Mouse (Mus musculus): ENCODE data around the gene Guca1a. TPM values are rescaled to one million over a fixed set of nuclear protein-coding genes. Genes with fewer than 3 reads are reported as not detected.

The Guca1a gene
- polyA plus RNA-seq, 1 experiment from 2014 or later = 1.8 TPM

GRCm38 (mm10) chr17:47371451-47371850, 28.9 kb downstream of the Guca1a start:
- Histone ChIP-seq H3K27ac (ENCODE audit: low read length) (no peak overlapping the region), H3K27me3 (ENCODE audit: control insufficient read depth, insufficient read depth, low read depth, low read length) (no peaks in the 10 kb centered on the region; the same call in 1 of the 2 replicates), H3K4me3 (ENCODE audit: low read length) (no peak overlapping the region), H3K9me3 (ENCODE audit: control insufficient read depth, low read length) (no peaks in the 10 kb centered on the region), H3K36me3 (ENCODE audit: control insufficient read depth, insufficient read depth, low read length) (peaks cover 12% of the 10 kb centered on the region), H3K4me2 (ENCODE audit: low read depth, low read length) (no peak overlapping the region), H3K9ac (ENCODE audit: low read length) (no peak overlapping the region), H3K4me1 (replicated peaks; ENCODE audit: control insufficient read depth, insufficient read depth, low read length) (0 out of 2 replicates have a peak, but pooled peaks cover 2% of the 10 kb centered on the region)
- WGBS = 4% methylated on average over 4 of the region's 4 CpGs
- ATAC-seq (ENCODE audit: low read depth) = peak; percentile 75

DNA sequence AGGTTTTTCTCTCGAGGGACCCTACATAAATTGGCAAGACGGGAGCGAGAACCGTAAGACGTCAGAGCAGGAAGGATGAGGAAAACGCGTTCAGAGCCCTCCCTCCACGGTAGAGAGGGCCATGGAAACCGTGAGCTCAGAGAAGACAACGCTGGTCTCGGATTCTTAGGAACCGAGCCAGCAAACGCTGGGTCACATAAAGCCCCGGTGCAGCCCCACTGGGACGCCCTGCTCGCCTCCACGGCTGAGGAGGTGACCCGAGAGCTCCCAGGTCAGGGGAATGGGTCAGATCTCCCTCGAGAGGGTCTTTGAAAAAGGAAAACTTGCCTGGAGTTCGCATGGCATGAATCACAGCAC, 31.3 kb downstream of the Guca1a start:
- H3K9ac ChIP-seq (ENCODE audit: low read length) = peak overlapping the region; percentile 72
- ATAC-seq (ENCODE audit: low read depth) = peak; percentile 61
- no peak overlapping the region for H3K27ac ChIP-seq (ENCODE audit: low read length)
- 0 out of 2 replicates have a peak, but pooled peaks cover 2% of the 10 kb centered on the region for H3K4me1 ChIP-seq (replicated peaks; ENCODE audit: control insufficient read depth, insufficient read depth, low read length)
- H3K27me3 ChIP-seq (ENCODE audit: control insufficient read depth, insufficient read depth, low read depth, low read length) = no peaks in the 10 kb centered on the region; the same call in 1 of the 2 replicates
- H3K36me3 ChIP-seq (ENCODE audit: control insufficient read depth, insufficient read depth, low read length) = peaks cover 4% of the 10 kb centered on the region; the same call in 1 of the 2 replicates
- peak overlapping the region; percentile 92 for H3K4me2 ChIP-seq (ENCODE audit: low read depth, low read length)
- peak overlapping the region; percentile 75 for H3K4me3 ChIP-seq (ENCODE audit: low read length)
- H3K9me3 ChIP-seq (ENCODE audit: control insufficient read depth, low read length) = no peaks in the 10 kb centered on the region
- 1% methylated on average over 20 of the region's 20 CpGs for WGBS

DNA sequence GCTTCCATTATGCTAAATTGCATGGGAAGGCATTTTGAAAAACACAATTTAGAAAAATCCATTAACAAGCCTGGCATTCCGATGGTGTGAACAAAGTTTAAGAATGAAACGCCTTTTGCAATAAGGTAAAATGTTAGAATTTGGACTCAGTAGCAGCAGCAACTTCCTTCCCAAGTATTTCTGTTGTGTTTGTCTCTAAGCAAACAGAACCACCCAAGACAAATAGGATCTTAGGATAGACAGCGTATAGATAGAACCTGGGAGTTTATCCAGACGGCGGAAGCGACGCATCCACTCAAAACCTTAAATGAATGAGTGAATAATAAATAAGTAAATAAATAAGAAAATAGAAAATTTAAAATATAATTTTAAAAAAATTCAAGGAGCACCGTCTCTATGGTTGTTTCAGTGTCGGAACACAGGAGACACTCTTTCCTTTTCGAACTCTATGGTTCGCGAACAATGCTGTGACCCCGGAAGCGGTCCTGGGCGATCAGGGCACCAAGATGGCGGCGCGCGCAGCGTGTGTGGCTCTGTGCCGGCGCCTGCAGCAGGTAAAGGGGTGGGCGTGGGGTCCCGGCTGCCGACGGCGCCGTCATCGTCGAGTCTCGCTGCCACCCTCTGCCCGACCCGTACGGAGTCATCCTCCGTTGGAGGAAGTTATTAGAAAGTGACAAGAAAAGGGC, 31.8 kb downstream of the Guca1a start, which contains the start of gene Mrps10:
TSS of gene Mrps10 (plus strand) at position 487 of the 686 bp plus-strand sequence.
- Histone ChIP-seq H3K27ac (ENCODE audit: low read length) (peak within 1 kb of the TSS; percentile 19; the same call in 1 of the 2 replicates), H3K36me3 (ENCODE audit: control insufficient read depth, insufficient read depth, low read length) (peaks cover 4% of the 10 kb centered on the region; the same call in 1 of the 2 replicates), H3K9me3 (ENCODE audit: control insufficient read depth, low read length) (no peaks in the 10 kb centered on the region), H3K4me2 (ENCODE audit: low read depth, low read length) (peak within 1 kb of the TSS; percentile 92), H3K4me3 (ENCODE audit: low read length) (peak within 1 kb of the TSS; percentile 75), H3K4me1 (replicated peaks; ENCODE audit: control insufficient read depth, insufficient read depth, low read length) (0 out of 2 replicates have a peak, but pooled peaks cover 2% of the 10 kb centered on the region), H3K27me3 (ENCODE audit: control insufficient read depth, insufficient read depth, low read depth, low read length) (no peaks in the 10 kb centered on the region; the same call in 1 of the 2 replicates), H3K9ac (ENCODE audit: low read length) (peak within 1 kb of the TSS; percentile 72)
- WGBS = 3% methylated on average over 35 of the region's 35 CpGs
- peak; percentile 89 for ATAC-seq (ENCODE audit: low read depth)

GRCm38 (mm10) chr17:47361343-47361742, 39.0 kb downstream of the Guca1a start:
- 74% methylated on average over 11 of the region's 11 CpGs for WGBS
- no peak overlapping the region for H3K4me2 ChIP-seq (ENCODE audit: low read depth, low read length)
- H3K36me3 ChIP-seq (ENCODE audit: control insufficient read depth, insufficient read depth, low read length) = peaks cover 12% of the 10 kb centered on the region
- no peak for ATAC-seq (ENCODE audit: low read depth)
- H3K27ac ChIP-seq (ENCODE audit: low read length) = no peak overlapping the region
- no peak overlapping the region for H3K9ac ChIP-seq (ENCODE audit: low read length)
- no peaks in the 10 kb centered on the region for H3K27me3 ChIP-seq (ENCODE audit: control insufficient read depth, insufficient read depth, low read depth, low read length)
- H3K4me1 ChIP-seq (replicated peaks; ENCODE audit: control insufficient read depth, insufficient read depth, low read length) = no peaks in the 10 kb centered on the region
- H3K9me3 ChIP-seq (ENCODE audit: control insufficient read depth, low read length) = no peaks in the 10 kb centered on the region
- H3K4me3 ChIP-seq (ENCODE audit: low read length) = no peak overlapping the region

- Histone ChIP-seq H3K9me3 (ENCODE audit: control insufficient read depth, low read length) (no peaks in the 10 kb centered on the region), H3K36me3 (ENCODE audit: control insufficient read depth, insufficient read depth, low read length) (peaks cover 23% of the 10 kb centered on the region), H3K4me1 (replicated peaks; ENCODE audit: control insufficient read depth, insufficient read depth, low read length) (no peaks in the 10 kb centered on the region), H3K27ac (ENCODE audit: low read length) (no peak overlapping the region), H3K4me2 (ENCODE audit: low read depth, low read length) (no peak overlapping the region), H3K27me3 (ENCODE audit: control insufficient read depth, insufficient read depth, low read depth, low read length) (no peaks in the 10 kb centered on the region), H3K9ac (ENCODE audit: low read length) (no peak overlapping the region), H3K4me3 (ENCODE audit: low read length) (no peak overlapping the region)
- 45% methylated on average over 6 of the region's 6 CpGs for WGBS
- ATAC-seq (ENCODE audit: low read depth) = no peak
Measured at GRCm38 (mm10) chr17:47359964-47360363, 40.4 kb downstream of the Guca1a start.

- no peak overlapping the region for H3K9ac ChIP-seq (ENCODE audit: low read length)
- H3K9me3 ChIP-seq (ENCODE audit: control insufficient read depth, low read length) = peaks cover 15% of the 10 kb centered on the region
- H3K4me3 ChIP-seq (ENCODE audit: low read length) = no peak overlapping the region
- H3K36me3 ChIP-seq (ENCODE audit: control insufficient read depth, insufficient read depth, low read length) = peaks cover 61% of the 10 kb centered on the region
- H3K27ac ChIP-seq (ENCODE audit: low read length) = no peak overlapping the region
- WGBS = 91% methylated on average over 3 of the region's 3 CpGs
- H3K27me3 ChIP-seq (ENCODE audit: control insufficient read depth, insufficient read depth, low read depth, low read length) = no peaks in the 10 kb centered on the region
- no peaks in the 10 kb centered on the region for H3K4me1 ChIP-seq (replicated peaks; ENCODE audit: control insufficient read depth, insufficient read depth, low read length)
- no peak for ATAC-seq (ENCODE audit: low read depth)
- H3K4me2 ChIP-seq (ENCODE audit: low read depth, low read length) = no peak overlapping the region
Measured at GRCm38 (mm10) chr17:47349721-47350319, 50.6 kb downstream of the Guca1a start.

Other genes with a start within 250 kb of the Guca1a start
- 68.7 and 72.4 TPM in 2 replicates for gene Mrps10, start 31.7 kb downstream of the Guca1a start, polyA plus RNA-seq (2015; fragmentation: Nextera tagmentation; extraction: Ambion mirVana)
- gene Guca1b, start 15.2 kb downstream of the Guca1a start, polyA plus RNA-seq (2015; fragmentation: Nextera tagmentation; extraction: Ambion mirVana) = 0.68 and 0.70 TPM in 2 replicates
- 1.8 and 2.3 TPM in 2 replicates for gene AI661453, start 36.0 kb upstream of the Guca1a start, polyA plus RNA-seq (2015; fragmentation: Nextera tagmentation; extraction: Ambion mirVana)
- gene 1700001C19Rik, start 36.8 kb upstream of the Guca1a start, polyA plus RNA-seq (2015; fragmentation: Nextera tagmentation; extraction: Ambion mirVana) = not detected in 2 replicates
- gene Taf8, start 101.7 kb upstream of the Guca1a start, polyA plus RNA-seq (2015; fragmentation: Nextera tagmentation; extraction: Ambion mirVana) = 30.5 and 30.9 TPM in 2 replicates
- 258 and 277 TPM in 2 replicates for gene Ccnd3, start 104.5 kb upstream of the Guca1a start, polyA plus RNA-seq (2015; fragmentation: Nextera tagmentation; extraction: Ambion mirVana)
- gene Bysl, start 210.9 kb upstream of the Guca1a start, polyA plus RNA-seq (2015; fragmentation: Nextera tagmentation; extraction: Ambion mirVana) = 17.0 and 19.4 TPM in 2 replicates
- gene Med20, start 211.0 kb upstream of the Guca1a start, polyA plus RNA-seq (2015; fragmentation: Nextera tagmentation; extraction: Ambion mirVana) = 50.1 and 51.6 TPM in 2 replicates
- gene Gm20517, start 211.0 kb upstream of the Guca1a start, polyA plus RNA-seq (2015; fragmentation: Nextera tagmentation; extraction: Ambion mirVana) = 1.8 and 2.2 TPM in 2 replicates
- 2.5 and 2.6 TPM in 2 replicates for gene Usp49, start 230.1 kb upstream of the Guca1a start, polyA plus RNA-seq (2015; fragmentation: Nextera tagmentation; extraction: Ambion mirVana)